Mouse (Mus musculus): ENCODE results near the gene Trim65.

GRCm38 (mm10) chr11:116077446-116078204, 53.3 kb downstream of the Trim65 start, which contains the start of gene Unc13d:
- TF ChIP-seq EP300 (IDR thresholded peaks at IDR 0.05; ENCODE audit: low read depth) = no peak
- peak; percentile 16; the same call in 1 of the 2 replicates for TF ChIP-seq CTCF (IDR thresholded peaks at IDR 0.05; ENCODE audit: low read depth)

Measured in heart, postnatal 0 days (tissue).